Mouse (Mus musculus): Measurements from ENCODE around the gene Lima1.

DNA sequence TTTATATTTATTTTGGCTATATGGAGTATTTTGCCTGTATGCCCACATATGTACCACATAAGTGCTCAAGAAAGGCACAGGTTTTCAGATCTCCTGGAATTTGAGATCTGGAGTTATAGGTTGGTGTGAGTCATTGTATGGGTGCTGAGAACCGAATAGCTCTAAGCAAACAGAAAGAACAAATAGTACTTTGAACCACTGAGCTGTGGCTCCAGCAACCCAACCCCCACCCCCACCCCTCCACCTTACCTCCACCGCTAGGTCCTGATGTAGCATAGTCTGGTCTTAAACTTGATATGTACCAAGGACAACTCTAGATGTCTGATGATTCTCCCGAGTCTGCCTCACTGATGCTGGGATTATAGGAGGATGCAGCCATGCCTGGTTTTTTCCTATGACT, 42.0 kb upstream of the Lima1 start:
- TF ChIP-seq CTCF (IDR thresholded peaks at IDR 0.05; ENCODE audit: insufficient read depth, low read length) = no peak
- TF ChIP-seq POLR2A (IDR thresholded peaks at IDR 0.05; ENCODE audit: borderline replicate concordance, extremely low read depth, low read depth, low read length) = no peak
